Mouse (Mus musculus): Measurements from ENCODE around the gene Tnik. TPM values are rescaled to one million over a fixed set of nuclear protein-coding genes. Genes with fewer than 3 reads are reported as not detected.

Tnik gene
- polyA plus RNA-seq, 1 experiment from 2014 or later = 16.9 TPM

DNA sequence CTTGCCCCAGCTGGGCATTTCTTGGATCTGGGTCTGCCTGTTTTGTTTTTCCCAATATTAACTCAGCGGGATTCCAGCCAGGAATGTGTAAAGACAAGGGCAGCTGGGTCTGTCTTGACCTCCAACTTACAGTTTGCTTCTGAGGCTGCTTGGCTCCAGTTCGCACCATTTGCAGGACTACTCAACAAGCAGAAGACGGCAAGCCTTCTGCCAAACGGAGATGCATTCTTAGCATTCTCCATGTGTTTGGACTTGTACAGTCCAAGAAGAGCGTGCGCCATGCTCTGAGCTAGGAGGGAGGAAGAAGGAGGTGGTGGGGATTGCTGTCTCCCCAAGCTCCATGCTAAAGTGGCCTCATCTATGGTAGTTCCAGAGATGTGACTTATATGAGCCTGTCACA, 70.9 kb downstream of the Tnik start:
- H3K9ac ChIP-seq (ENCODE audit: low read length) = no peak overlapping the region
- WGBS = 42% methylated on average over 6 of the region's 6 CpGs
- H3K4me2 ChIP-seq (ENCODE audit: low read depth, low read length) = no peak overlapping the region
- H3K4me1 ChIP-seq (ENCODE audit: control insufficient read depth, insufficient read depth, low read length) = no peaks in the 10 kb centered on the region
- no peak overlapping the region for H3K4me3 ChIP-seq (replicated peaks; ENCODE audit: low read length)
- no peaks in the 10 kb centered on the region for H3K27me3 ChIP-seq (ENCODE audit: control insufficient read depth, insufficient read depth, low read length)
- no peaks in the 10 kb centered on the region for H3K9me3 ChIP-seq (replicated peaks; ENCODE audit: control insufficient read depth, low read length)
- ATAC-seq (ENCODE audit: insufficient read depth, low FRiP score) = peak; percentile 50; the same call in 1 of the 2 replicates
- no peak overlapping the region for H3K27ac ChIP-seq (ENCODE audit: low read length)
- H3K36me3 ChIP-seq (ENCODE audit: control insufficient read depth, insufficient read depth, low read length) = no peaks in the 10 kb centered on the region

DNA sequence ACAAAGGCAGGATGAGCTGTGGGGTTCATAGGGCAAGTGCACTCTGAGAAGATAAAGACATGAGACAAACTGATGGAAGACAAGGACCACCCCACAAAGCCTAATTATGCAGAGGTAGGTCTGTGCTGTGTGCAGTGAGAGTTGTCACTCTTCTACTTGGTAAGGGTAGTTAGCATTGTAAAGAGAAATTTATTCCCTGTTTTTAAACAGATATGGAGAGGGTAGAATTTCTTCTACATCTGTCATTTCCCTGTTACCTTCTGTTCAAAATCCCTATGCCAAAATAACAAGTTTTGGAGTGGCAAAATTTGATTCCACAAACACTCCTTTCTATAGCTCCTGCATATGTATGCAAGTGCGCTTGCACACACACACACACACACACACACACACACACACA, 71.5 kb downstream of the Tnik start:
- Histone ChIP-seq H3K4me1 (ENCODE audit: control insufficient read depth, insufficient read depth, low read length) (0 out of 2 replicates have a peak, but pooled peaks cover under 1% of the 10 kb centered on the region), H3K36me3 (ENCODE audit: control insufficient read depth, insufficient read depth, low read length) (no peaks in the 10 kb centered on the region), H3K4me2 (ENCODE audit: low read depth, low read length) (no peak overlapping the region), H3K27ac (ENCODE audit: low read length) (no peak overlapping the region), H3K9me3 (replicated peaks; ENCODE audit: control insufficient read depth, low read length) (no peaks in the 10 kb centered on the region), H3K27me3 (ENCODE audit: control insufficient read depth, insufficient read depth, low read length) (no peaks in the 10 kb centered on the region), H3K9ac (ENCODE audit: low read length) (no peak overlapping the region), H3K4me3 (replicated peaks; ENCODE audit: low read length) (no peak overlapping the region)
- ATAC-seq (ENCODE audit: insufficient read depth, low FRiP score) = no peak
- WGBS = 96% methylated on average over 1 of the region's 1 CpGs

DNA sequence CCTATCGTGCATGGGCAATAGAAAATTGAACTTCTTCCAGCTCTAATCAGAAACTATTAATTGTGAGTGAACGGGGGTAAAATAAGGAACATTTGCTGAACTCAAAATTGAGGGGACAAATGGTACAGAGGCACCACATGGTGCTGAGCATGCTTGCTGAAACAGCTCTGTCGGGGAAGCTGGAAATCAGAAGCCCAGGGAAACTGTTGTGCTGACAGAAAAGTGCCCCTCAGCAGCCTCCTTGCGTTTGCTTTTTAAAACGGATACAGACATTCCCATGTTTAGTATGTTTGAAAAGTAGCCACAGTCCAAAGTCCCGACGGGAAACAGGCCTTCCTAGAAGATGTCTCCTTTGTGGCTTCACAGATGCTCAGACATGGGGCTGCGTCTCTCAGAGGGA, 77.1 kb downstream of the Tnik start:
- 37% methylated on average over 8 of the region's 8 CpGs for WGBS
- Histone ChIP-seq H3K9me3 (replicated peaks; ENCODE audit: control insufficient read depth, low read length) (no peaks in the 10 kb centered on the region), H3K36me3 (ENCODE audit: control insufficient read depth, insufficient read depth, low read length) (no peaks in the 10 kb centered on the region), H3K9ac (ENCODE audit: low read length) (no peak overlapping the region), H3K4me1 (ENCODE audit: control insufficient read depth, insufficient read depth, low read length) (0 out of 2 replicates have a peak, but pooled peaks cover 8% of the 10 kb centered on the region), H3K4me2 (ENCODE audit: low read depth, low read length) (no peak overlapping the region), H3K27ac (ENCODE audit: low read length) (no peak overlapping the region), H3K27me3 (ENCODE audit: control insufficient read depth, insufficient read depth, low read length) (no peaks in the 10 kb centered on the region), H3K4me3 (replicated peaks; ENCODE audit: low read length) (no peak overlapping the region)
- ATAC-seq (ENCODE audit: insufficient read depth, low FRiP score) = no peak

DNA sequence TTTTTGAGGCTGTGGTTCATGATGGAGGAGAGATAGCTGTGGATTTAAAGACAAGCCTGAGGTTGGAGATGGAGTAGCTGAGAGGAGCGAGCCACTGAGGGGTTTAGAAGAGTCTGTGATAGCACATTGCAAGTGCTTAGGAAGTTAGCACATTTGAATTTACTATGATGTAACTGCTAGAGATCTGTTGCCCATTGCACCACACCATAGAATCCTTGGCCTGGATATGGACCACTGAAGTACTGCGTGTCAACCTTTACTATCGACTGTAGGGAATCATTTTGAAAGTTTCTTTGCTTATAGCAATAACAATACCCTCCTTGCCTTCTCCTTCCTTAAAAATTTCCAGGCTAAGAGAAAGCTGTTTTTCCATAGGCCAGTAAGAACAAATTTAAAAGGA, 80.2 kb downstream of the Tnik start:
- no peak for ATAC-seq (ENCODE audit: insufficient read depth, low FRiP score)
- Histone ChIP-seq H3K36me3 (ENCODE audit: control insufficient read depth, insufficient read depth, low read length) (no peaks in the 10 kb centered on the region), H3K27ac (ENCODE audit: low read length) (no peak overlapping the region), H3K27me3 (ENCODE audit: control insufficient read depth, insufficient read depth, low read length) (no peaks in the 10 kb centered on the region), H3K9me3 (replicated peaks; ENCODE audit: control insufficient read depth, low read length) (no peaks in the 10 kb centered on the region), H3K9ac (ENCODE audit: low read length) (no peak overlapping the region), H3K4me3 (replicated peaks; ENCODE audit: low read length) (no peak overlapping the region), H3K4me1 (ENCODE audit: control insufficient read depth, insufficient read depth, low read length) (0 out of 2 replicates have a peak, but pooled peaks cover 8% of the 10 kb centered on the region), H3K4me2 (ENCODE audit: low read depth, low read length) (no peak overlapping the region)
- 92% methylated on average over 3 of the region's 3 CpGs for WGBS

DNA sequence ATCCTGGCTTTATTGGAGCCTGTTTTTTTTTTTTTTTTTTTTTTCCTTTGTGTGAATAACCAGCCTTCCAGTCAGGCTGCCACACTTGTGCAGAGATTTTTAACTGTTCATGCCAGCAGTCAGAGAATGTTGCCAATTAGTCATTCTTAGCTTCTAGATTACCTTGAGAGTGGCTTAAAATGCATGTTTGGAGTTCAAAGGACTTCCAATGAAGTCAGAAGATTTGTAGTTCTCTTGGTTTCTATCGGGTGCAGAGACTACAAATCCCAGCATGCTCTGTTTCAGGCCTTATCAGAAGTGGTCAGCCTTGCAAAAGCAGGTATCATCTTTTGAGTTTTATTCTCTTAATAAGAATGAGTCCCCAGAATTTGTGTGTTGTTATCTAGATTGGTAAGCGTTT, 80.6 kb downstream of the Tnik start:
- no peak for ATAC-seq (ENCODE audit: insufficient read depth, low FRiP score)
- no peak overlapping the region for H3K4me3 ChIP-seq (replicated peaks; ENCODE audit: low read length)
- WGBS = 82% methylated on average over 2 of the region's 2 CpGs

DNA sequence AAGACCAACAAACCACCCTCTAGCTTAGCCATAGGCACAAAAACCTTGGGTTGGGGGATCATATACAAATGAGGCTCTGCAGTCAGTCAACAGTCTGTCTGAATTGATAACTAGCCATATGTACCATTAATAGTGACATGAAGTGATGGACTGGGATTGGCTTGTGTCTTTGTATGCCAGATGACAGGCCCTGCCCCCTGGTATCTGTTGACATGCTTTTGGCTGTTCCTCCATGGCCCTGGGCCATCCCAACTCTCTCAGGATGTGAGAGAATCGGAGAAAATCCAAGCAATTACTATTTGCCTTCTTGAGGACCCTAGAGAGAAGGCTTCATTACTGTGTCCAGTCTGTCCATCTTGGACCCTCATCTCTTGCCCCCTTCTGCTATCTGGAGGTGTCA, 82.4 kb downstream of the Tnik start:
- no peak overlapping the region for H3K4me3 ChIP-seq (replicated peaks; ENCODE audit: low read length)
- no peak overlapping the region for H3K27ac ChIP-seq (ENCODE audit: low read length)
- no peaks in the 10 kb centered on the region for H3K36me3 ChIP-seq (ENCODE audit: control insufficient read depth, insufficient read depth, low read length)
- H3K4me1 ChIP-seq (ENCODE audit: control insufficient read depth, insufficient read depth, low read length) = no peaks in the 10 kb centered on the region
- no peaks in the 10 kb centered on the region for H3K9me3 ChIP-seq (replicated peaks; ENCODE audit: control insufficient read depth, low read length)
- ATAC-seq (ENCODE audit: insufficient read depth, low FRiP score) = no peak
- no peak overlapping the region for H3K9ac ChIP-seq (ENCODE audit: low read length)
- H3K27me3 ChIP-seq (ENCODE audit: control insufficient read depth, insufficient read depth, low read length) = no peaks in the 10 kb centered on the region
- WGBS = 61% methylated on average over 1 of the region's 1 CpGs
- no peak overlapping the region for H3K4me2 ChIP-seq (ENCODE audit: low read depth, low read length)

More for the DNA sequence above, 80.6 kb downstream of the Tnik start:
- Histone ChIP-seq H3K36me3 (ENCODE audit: control insufficient read depth, insufficient read depth, low read length) (no peaks in the 10 kb centered on the region), H3K9ac (ENCODE audit: low read length) (no peak overlapping the region), H3K27me3 (ENCODE audit: control insufficient read depth, insufficient read depth, low read length) (no peaks in the 10 kb centered on the region), H3K9me3 (replicated peaks; ENCODE audit: control insufficient read depth, low read length) (no peaks in the 10 kb centered on the region), H3K4me2 (ENCODE audit: low read depth, low read length) (no peak overlapping the region), H3K4me1 (ENCODE audit: control insufficient read depth, insufficient read depth, low read length) (0 out of 2 replicates have a peak, but pooled peaks cover 8% of the 10 kb centered on the region), H3K27ac (ENCODE audit: low read length) (no peak overlapping the region)

DNA sequence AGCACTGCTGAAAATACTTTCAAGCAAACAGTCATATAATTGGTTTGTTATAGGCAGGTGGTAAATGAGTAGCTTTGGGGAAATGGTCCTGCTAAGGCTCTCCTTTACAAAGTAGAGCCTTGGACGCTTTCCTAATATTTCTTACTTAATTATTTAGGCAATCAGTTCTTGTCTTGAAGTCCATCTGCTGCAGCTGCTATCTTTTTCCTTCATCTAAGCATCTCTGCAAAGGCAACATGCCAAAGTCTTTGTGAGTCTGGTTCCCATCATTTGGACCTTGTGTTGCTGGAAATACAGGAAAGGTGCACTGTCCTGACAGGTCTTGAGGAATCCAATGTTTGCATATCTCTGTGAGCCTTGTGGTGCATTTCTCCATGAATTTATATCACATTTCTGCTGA, 82.9 kb downstream of the Tnik start:
- no peak overlapping the region for H3K27ac ChIP-seq (ENCODE audit: low read length)
- no peak for ATAC-seq (ENCODE audit: insufficient read depth, low FRiP score)
- no peaks in the 10 kb centered on the region for H3K4me1 ChIP-seq (ENCODE audit: control insufficient read depth, insufficient read depth, low read length)
- no peaks in the 10 kb centered on the region for H3K36me3 ChIP-seq (ENCODE audit: control insufficient read depth, insufficient read depth, low read length)
- H3K9ac ChIP-seq (ENCODE audit: low read length) = no peak overlapping the region
- no peaks in the 10 kb centered on the region for H3K9me3 ChIP-seq (replicated peaks; ENCODE audit: control insufficient read depth, low read length)
- WGBS = 58% methylated on average over 1 of the region's 1 CpGs
- H3K4me2 ChIP-seq (ENCODE audit: low read depth, low read length) = no peak overlapping the region
- H3K4me3 ChIP-seq (replicated peaks; ENCODE audit: low read length) = no peak overlapping the region
- no peaks in the 10 kb centered on the region for H3K27me3 ChIP-seq (ENCODE audit: control insufficient read depth, insufficient read depth, low read length)

DNA sequence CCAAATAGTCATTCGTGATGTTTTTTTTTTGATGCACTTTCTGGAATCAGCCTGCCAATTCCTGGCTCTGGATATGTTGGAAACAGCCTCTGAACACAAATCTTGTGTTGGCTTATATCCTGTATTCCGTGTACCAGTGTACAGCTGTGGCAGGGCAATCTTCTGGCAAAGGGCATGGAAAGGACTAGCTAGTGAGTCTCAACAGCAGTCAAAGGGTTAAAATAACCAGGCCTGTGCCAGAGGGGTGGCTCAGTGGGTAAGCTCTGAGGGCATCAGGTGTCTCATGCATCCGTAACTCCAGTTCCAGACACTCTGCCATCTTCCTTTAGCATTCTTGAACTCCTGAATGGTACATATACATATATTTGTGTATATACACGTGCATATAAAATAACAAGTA, 83.5 kb downstream of the Tnik start:
- Histone ChIP-seq H3K27me3 (ENCODE audit: control insufficient read depth, insufficient read depth, low read length) (no peaks in the 10 kb centered on the region), H3K4me3 (replicated peaks; ENCODE audit: low read length) (no peak overlapping the region), H3K9ac (ENCODE audit: low read length) (no peak overlapping the region), H3K9me3 (replicated peaks; ENCODE audit: control insufficient read depth, low read length) (no peaks in the 10 kb centered on the region), H3K4me2 (ENCODE audit: low read depth, low read length) (no peak overlapping the region), H3K27ac (ENCODE audit: low read length) (no peak overlapping the region), H3K36me3 (ENCODE audit: control insufficient read depth, insufficient read depth, low read length) (no peaks in the 10 kb centered on the region), H3K4me1 (ENCODE audit: control insufficient read depth, insufficient read depth, low read length) (no peaks in the 10 kb centered on the region)
- ATAC-seq (ENCODE audit: insufficient read depth, low FRiP score) = no peak
- 75% methylated on average over 4 of the region's 4 CpGs for WGBS

DNA sequence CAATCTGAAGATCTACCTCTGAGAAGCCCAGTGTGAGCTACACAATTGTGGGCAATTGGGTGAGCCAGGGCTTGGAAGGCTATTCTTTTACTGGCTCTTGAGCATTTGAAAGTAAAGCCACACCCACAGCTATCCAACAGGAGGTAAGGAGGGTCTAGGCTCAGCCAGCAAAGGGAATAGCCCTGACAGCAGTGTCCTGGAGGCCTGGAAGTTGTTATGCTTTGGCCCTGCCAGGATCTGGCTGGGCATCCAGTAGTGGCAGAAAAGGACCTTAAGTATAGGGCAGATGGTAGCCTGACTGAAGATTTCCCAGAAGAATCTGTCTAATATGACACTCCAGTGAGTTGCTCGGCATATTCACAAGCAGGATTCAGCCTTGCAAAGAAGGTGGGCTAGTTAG, 85.7 kb downstream of the Tnik start:
- H3K27me3 ChIP-seq (ENCODE audit: control insufficient read depth, insufficient read depth, low read length) = no peaks in the 10 kb centered on the region
- no peak overlapping the region for H3K4me3 ChIP-seq (replicated peaks; ENCODE audit: low read length)
- H3K9me3 ChIP-seq (replicated peaks; ENCODE audit: control insufficient read depth, low read length) = no peaks in the 10 kb centered on the region
- H3K27ac ChIP-seq (ENCODE audit: low read length) = no peak overlapping the region
- no peaks in the 10 kb centered on the region for H3K36me3 ChIP-seq (ENCODE audit: control insufficient read depth, insufficient read depth, low read length)
- ATAC-seq (ENCODE audit: insufficient read depth, low FRiP score) = no peak
- H3K4me1 ChIP-seq (ENCODE audit: control insufficient read depth, insufficient read depth, low read length) = no peaks in the 10 kb centered on the region
- no peak overlapping the region for H3K4me2 ChIP-seq (ENCODE audit: low read depth, low read length)
- 95% methylated on average over 1 of the region's 1 CpGs for WGBS
- no peak overlapping the region for H3K9ac ChIP-seq (ENCODE audit: low read length)
